Mouse (Mus musculus) hindbrain, embryonic 12.5 days (tissue): ENCODE data around the gene Usp13. TPM values are rescaled to one million over a fixed set of nuclear protein-coding genes. Genes with fewer than 3 reads are reported as not detected.

Experiments
- ATAC-seq: fragments of 200-750 bp; cut with Nextera tagmentation; 2 replicates; pipeline ENCODE4 v1.8.0; 2017; ENCODE audit warnings: moderate TSS enrichment; ENCODE audit not compliant: low FRiP score
- H3K27ac ChIP-seq: fragments of 300-500 bp; sonication (generic); 2 replicates; pipeline ENCODE4 v1.5.1; 2016; ENCODE audit warnings: mild to moderate bottlenecking
- H3K27me3 ChIP-seq: fragments of 300-500 bp; sonication (generic); 2 replicates; pipeline ENCODE4 v1.6.1; 2016; ENCODE audit warnings: mild to moderate bottlenecking
- H3K36me3 ChIP-seq: fragments of 300-500 bp; sonication (generic); 2 replicates; pipeline ENCODE4 v1.6.1; 2016; ENCODE audit warnings: mild to moderate bottlenecking
- H3K4me1 ChIP-seq: fragments of 300-500 bp; sonication (generic); 2 replicates; pipeline ENCODE4 v1.6.1; 2016
- H3K4me2 ChIP-seq: fragments of 300-500 bp; sonication (generic); replicated peaks from 2 replicates; pipeline ENCODE4 v1.6.1; 2016; ENCODE audit warnings: mild to moderate bottlenecking
- H3K4me3 ChIP-seq: fragments of 300-500 bp; sonication (generic); 2 replicates; pipeline ENCODE4 v1.5.1; 2016; ENCODE audit warnings: mild to moderate bottlenecking
- H3K9ac ChIP-seq: fragments of 300-500 bp; sonication (generic); 2 replicates; pipeline ENCODE4 v1.6.1; 2016; ENCODE audit warnings: mild to moderate bottlenecking, moderate library complexity
- H3K9me3 ChIP-seq: fragments of 300-500 bp; sonication (generic); replicated peaks from 2 replicates; pipeline ENCODE4 v1.6.1; 2016; ENCODE audit warnings: mild to moderate bottlenecking
- WGBS: fragments of 180-500 bp; shearing (Covaris S2); methylation state at CpG from one replicate; pipeline ENCODE4 v1.1.7; 2016; 5-methylcytosine and 5-hydroxymethylcytosine counted together
- polyA plus RNA-seq: library from polyadenylated mRNA; unstranded; fragments of >200 nt; fragmentation: Nextera tagmentation; extraction: Ambion mirVana; gene quantifications from 2 replicates; pipeline ENCODE4 v1.2.1, GENCODE M21; 2016

The Usp13 gene
- polyA plus RNA-seq, 1 experiment from 2014 or later: 7.7 TPM

- Histone ChIP-seq H3K27me3 (no peaks in the 10 kb centered on the region), H3K4me2 (no peak overlapping the region), H3K27ac (no peak overlapping the region), H3K36me3 (peaks cover 7% of the 10 kb centered on the region; the same call in 1 of the 2 replicates), H3K9me3 (no peaks in the 10 kb centered on the region), H3K4me3 (no peak overlapping the region), H3K4me1 (no peaks in the 10 kb centered on the region), H3K9ac (no peak overlapping the region)
- 88% methylated on average over 8 of the region's 8 CpGs for WGBS
- no peak for ATAC-seq
Measured at GRCm38 (mm10) chr3:32886386-32886785, 69.0 kb downstream of the Usp13 start.

- WGBS: 92% methylated on average over 5 of the region's 5 CpGs
- no peak for ATAC-seq
- Histone ChIP-seq H3K27ac (no peak overlapping the region), H3K9ac (no peak overlapping the region), H3K27me3 (no peaks in the 10 kb centered on the region), H3K4me3 (no peak overlapping the region), H3K36me3 (0 out of 2 replicates have a peak, but pooled peaks cover 2% of the 10 kb centered on the region), H3K4me2 (no peak overlapping the region), H3K4me1 (no peaks in the 10 kb centered on the region), H3K9me3 (no peaks in the 10 kb centered on the region)
Measured at GRCm38 (mm10) chr3:32888886-32889285, 71.5 kb downstream of the Usp13 start.

GRCm38 (mm10) chr3:32890174-32890573 lies 72.8 kb downstream of the Usp13 start:
- WGBS: 98% methylated on average over 4 of the region's 4 CpGs
- no peaks in the 10 kb centered on the region for H3K9me3 ChIP-seq
- ATAC-seq: no peak
- no peak overlapping the region for H3K27ac ChIP-seq
- no peak overlapping the region for H3K4me3 ChIP-seq
- no peaks in the 10 kb centered on the region for H3K4me1 ChIP-seq
- 0 out of 2 replicates have a peak, but pooled peaks cover 2% of the 10 kb centered on the region for H3K36me3 ChIP-seq
- H3K27me3 ChIP-seq: no peaks in the 10 kb centered on the region
- no peak overlapping the region for H3K4me2 ChIP-seq
- H3K9ac ChIP-seq: no peak overlapping the region

GRCm38 (mm10) chr3:32903462-32903861 lies 86.1 kb downstream of the Usp13 start:
- H3K36me3 ChIP-seq: peaks cover 12% of the 10 kb centered on the region
- WGBS: 58% methylated on average over 4 of the region's 4 CpGs
- no peak overlapping the region for H3K4me3 ChIP-seq
- H3K27me3 ChIP-seq: no peaks in the 10 kb centered on the region
- no peak overlapping the region for H3K9ac ChIP-seq
- no peaks in the 10 kb centered on the region for H3K9me3 ChIP-seq
- H3K4me2 ChIP-seq: no peak overlapping the region
- no peaks in the 10 kb centered on the region for H3K4me1 ChIP-seq
- no peak for ATAC-seq
- H3K27ac ChIP-seq: no peak overlapping the region

GRCm38 (mm10) chr3:32904599-32904998 lies 87.3 kb downstream of the Usp13 start:
- no peak for ATAC-seq
- no peak overlapping the region for H3K4me3 ChIP-seq
- H3K27me3 ChIP-seq: no peaks in the 10 kb centered on the region
- no peaks in the 10 kb centered on the region for H3K4me1 ChIP-seq
- 71% methylated on average over 1 of the region's 1 CpGs for WGBS
- H3K9me3 ChIP-seq: no peaks in the 10 kb centered on the region
- H3K9ac ChIP-seq: no peak overlapping the region
- H3K4me2 ChIP-seq: no peak overlapping the region
- no peak overlapping the region for H3K27ac ChIP-seq
- peaks cover 12% of the 10 kb centered on the region for H3K36me3 ChIP-seq

- WGBS: 72% methylated on average over 8 of the region's 8 CpGs
- H3K27me3 ChIP-seq: no peaks in the 10 kb centered on the region
- H3K4me3 ChIP-seq: no peak overlapping the region
- H3K27ac ChIP-seq: no peak overlapping the region
- ATAC-seq: no peak
- no peaks in the 10 kb centered on the region for H3K9me3 ChIP-seq
- peaks cover 12% of the 10 kb centered on the region for H3K36me3 ChIP-seq
- no peak overlapping the region for H3K9ac ChIP-seq
- H3K4me1 ChIP-seq: no peaks in the 10 kb centered on the region
- H3K4me2 ChIP-seq: no peak overlapping the region
Measured at GRCm38 (mm10) chr3:32905850-32906779, 88.8 kb downstream of the Usp13 start.

- WGBS: 75% methylated on average over 3 of the region's 3 CpGs
- H3K4me2 ChIP-seq: no peak overlapping the region
- H3K4me1 ChIP-seq: no peaks in the 10 kb centered on the region
- no peak overlapping the region for H3K9ac ChIP-seq
- no peaks in the 10 kb centered on the region for H3K9me3 ChIP-seq
- H3K27ac ChIP-seq: no peak overlapping the region
- ATAC-seq: no peak
- no peak overlapping the region for H3K4me3 ChIP-seq
- H3K27me3 ChIP-seq: no peaks in the 10 kb centered on the region
- H3K36me3 ChIP-seq: no peaks in the 10 kb centered on the region
Measured at GRCm38 (mm10) chr3:32908400-32908799, 91.1 kb downstream of the Usp13 start.

GRCm38 (mm10) chr3:32910071-32910551 lies 92.8 kb downstream of the Usp13 start:
- peaks cover 14% of the 10 kb centered on the region for H3K36me3 ChIP-seq
- H3K27me3 ChIP-seq: no peaks in the 10 kb centered on the region
- no peaks in the 10 kb centered on the region for H3K9me3 ChIP-seq
- H3K4me3 ChIP-seq: no peak overlapping the region
- H3K4me2 ChIP-seq: no peak overlapping the region
- WGBS: 61% methylated on average over 7 of the region's 7 CpGs
- H3K9ac ChIP-seq: no peak overlapping the region
- no peaks in the 10 kb centered on the region for H3K4me1 ChIP-seq
- ATAC-seq: 0 out of 2 replicates have a peak, but pooled peaks have one; percentile 46
- no peak overlapping the region for H3K27ac ChIP-seq

GRCm38 (mm10) chr3:32924168-32924567 lies 106.8 kb downstream of the Usp13 start:
- H3K9me3 ChIP-seq: no peaks in the 10 kb centered on the region
- no peak for ATAC-seq
- WGBS: 88% methylated on average over 6 of the region's 6 CpGs
- no peaks in the 10 kb centered on the region for H3K4me1 ChIP-seq
- no peak overlapping the region for H3K27ac ChIP-seq
- H3K27me3 ChIP-seq: no peaks in the 10 kb centered on the region
- H3K9ac ChIP-seq: no peak overlapping the region
- no peak overlapping the region for H3K4me3 ChIP-seq
- peaks cover 35% of the 10 kb centered on the region for H3K36me3 ChIP-seq
- no peak overlapping the region for H3K4me2 ChIP-seq

- 79% methylated on average over 8 of the region's 8 CpGs for WGBS
- H3K9me3 ChIP-seq: no peaks in the 10 kb centered on the region
- ATAC-seq: no peak
Measured at GRCm38 (mm10) chr3:32939802-32940501, 122.6 kb downstream of the Usp13 start.

GRCm38 (mm10) chr3:32947486-32947885 lies 130.1 kb downstream of the Usp13 start:
- 92% methylated on average over 5 of the region's 5 CpGs for WGBS

More at GRCm38 (mm10) chr3:32939802-32940501, 122.6 kb downstream of the Usp13 start:
- no peak overlapping the region for H3K4me3 ChIP-seq
- no peaks in the 10 kb centered on the region for H3K36me3 ChIP-seq
- no peak overlapping the region for H3K27ac ChIP-seq
- H3K4me1 ChIP-seq: no peaks in the 10 kb centered on the region
- no peak overlapping the region for H3K4me2 ChIP-seq
- H3K27me3 ChIP-seq: no peaks in the 10 kb centered on the region
- no peak overlapping the region for H3K9ac ChIP-seq

GRCm38 (mm10) chr3:32951382-32951781 lies 134.0 kb downstream of the Usp13 start:
- no peak for ATAC-seq
- H3K4me1 ChIP-seq: no peaks in the 10 kb centered on the region
- WGBS: 0% methylated on average over 1 of the region's 1 CpGs
- no peak overlapping the region for H3K4me3 ChIP-seq
- no peak overlapping the region for H3K27ac ChIP-seq
- no peak overlapping the region for H3K4me2 ChIP-seq
- no peaks in the 10 kb centered on the region for H3K9me3 ChIP-seq
- H3K9ac ChIP-seq: no peak overlapping the region
- H3K27me3 ChIP-seq: no peaks in the 10 kb centered on the region
- no peaks in the 10 kb centered on the region for H3K36me3 ChIP-seq

More at GRCm38 (mm10) chr3:32947486-32947885, 130.1 kb downstream of the Usp13 start:
- Histone ChIP-seq H3K27ac (no peak overlapping the region), H3K4me2 (no peak overlapping the region), H3K36me3 (no peaks in the 10 kb centered on the region), H3K9ac (no peak overlapping the region), H3K4me1 (no peaks in the 10 kb centered on the region), H3K9me3 (no peaks in the 10 kb centered on the region), H3K27me3 (no peaks in the 10 kb centered on the region), H3K4me3 (no peak overlapping the region)
- ATAC-seq: no peak
